Mouse (Mus musculus): ENCODE measurements at regions not wholly inside any gene's neighbourhood (a gene's known extent, or its start where the extent isn't known, plus 50 kb on each side); places are given as distances from the start of the nearest gene placed in this dataset.
A peak's percentile ranks its signal among the peaks of the same experiment; 100 is the strongest.

DNA sequence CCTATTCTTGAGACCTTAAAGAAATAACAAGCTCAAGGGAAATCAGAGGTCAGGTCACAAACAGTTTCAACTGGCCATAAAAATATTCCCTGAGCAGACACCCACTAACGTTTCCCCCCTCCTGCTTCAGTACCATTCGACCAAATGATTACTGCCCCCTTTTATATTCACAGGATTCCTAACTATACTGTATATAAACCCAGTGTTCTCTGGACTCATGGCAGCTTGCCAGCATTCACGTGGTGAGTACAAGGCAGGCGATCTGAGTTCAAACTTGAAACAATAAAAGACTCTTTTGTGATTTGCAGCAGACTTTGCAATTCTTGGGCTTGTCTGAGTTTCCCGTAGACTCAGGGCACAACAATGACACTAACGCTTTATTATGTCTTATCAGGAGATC, 989.0 kb upstream of the H2afb3 start:
- no peak for DNase-seq (ENCODE audit: low read depth, low spot score)

GRCm38 (mm10) chrX:121291239-121291638, 978.3 kb upstream of the H2afb3 start:
- DNase-seq (ENCODE audit: low read depth, low spot score) = no peak

DNA sequence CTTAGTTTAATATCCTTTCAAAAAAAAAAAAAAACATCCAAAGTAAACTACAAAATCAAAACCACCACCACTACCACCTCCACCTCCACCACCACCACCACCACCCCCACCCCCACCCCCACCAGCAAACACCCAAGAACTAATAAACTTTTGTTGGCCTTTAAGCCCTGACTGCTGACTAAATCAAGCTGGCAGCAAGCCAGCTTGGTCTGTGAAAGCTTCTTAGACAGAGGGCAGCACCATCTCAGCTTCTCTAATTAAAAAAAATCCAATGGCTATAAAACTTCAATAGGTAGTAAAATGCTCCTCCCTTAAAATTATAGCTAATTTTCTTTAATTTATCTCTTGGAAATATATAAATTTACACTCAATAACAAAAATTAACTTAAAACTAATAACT, 957.2 kb upstream of the H2afb3 start:
- DNase-seq (ENCODE audit: low read depth, low spot score) = peak; percentile 1

DNA sequence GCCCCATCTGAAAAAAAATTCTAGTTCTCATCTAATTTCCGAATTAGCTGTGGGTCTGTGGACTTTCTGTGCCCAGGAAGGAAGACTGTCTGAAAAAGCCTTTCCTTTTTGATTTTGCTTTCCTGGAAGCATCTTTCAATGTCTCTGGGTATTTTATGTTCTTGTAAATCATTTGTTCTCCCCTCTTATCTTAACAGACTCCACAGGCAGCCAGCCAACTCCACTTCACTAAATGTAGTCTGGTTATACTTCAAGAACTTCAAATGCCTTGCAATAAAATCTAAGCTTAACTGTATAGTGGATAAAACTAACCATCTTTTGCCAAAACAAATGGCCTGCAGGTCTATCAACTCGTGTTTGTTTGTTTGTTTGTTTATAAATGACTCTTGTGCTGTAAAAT, 956.7 kb upstream of the H2afb3 start:
- DNase-seq (ENCODE audit: low read depth, low spot score) = no peak

DNA sequence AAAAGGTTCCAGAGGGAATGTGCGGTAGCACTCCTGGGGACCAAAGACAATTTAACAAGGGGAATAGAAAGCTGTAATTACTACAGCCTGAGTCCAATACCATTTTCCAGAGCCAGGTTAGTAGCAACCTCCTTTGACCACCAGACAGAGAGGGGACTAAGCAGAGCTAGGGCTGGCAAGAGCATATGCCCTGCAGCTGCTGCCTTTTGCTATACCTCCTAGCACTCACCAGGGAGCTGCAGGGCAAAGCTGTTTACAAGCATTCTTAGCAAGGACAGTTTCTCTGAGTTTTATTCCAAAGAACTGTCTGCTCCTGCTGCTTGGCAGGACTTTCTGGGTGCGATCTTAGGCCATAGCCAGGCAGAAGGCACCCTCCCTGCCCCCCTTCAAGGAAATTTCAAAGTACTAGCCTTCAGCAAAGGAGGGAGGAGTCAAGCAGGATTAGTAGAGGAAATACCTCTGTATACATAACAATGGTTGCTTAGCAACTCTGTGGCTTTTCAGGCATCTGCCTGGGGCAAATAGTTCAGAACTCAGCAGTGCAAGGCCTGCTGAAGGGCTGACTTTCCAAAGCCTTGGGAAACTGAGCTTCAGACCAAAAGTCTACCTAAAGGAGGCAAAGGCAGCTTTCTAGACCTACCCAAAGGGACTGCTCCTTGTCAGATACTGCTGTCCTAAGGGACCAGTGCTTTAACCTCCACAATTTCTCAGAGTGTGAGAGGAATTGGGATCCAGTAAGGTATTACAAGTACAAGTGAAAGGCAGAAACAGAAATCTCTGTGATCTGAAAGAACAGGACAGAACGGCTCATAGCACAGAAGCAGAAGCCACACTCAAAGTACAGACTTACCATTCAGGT, 919.5 kb upstream of the H2afb3 start:
- DNase-seq (ENCODE audit: low read depth, low spot score) = peak; percentile 89

Data from ZHBTc4 (cell line).